Mouse (Mus musculus): Measurements from ENCODE around the gene Mettl13. TPM values are rescaled to one million over a fixed set of nuclear protein-coding genes. Genes with fewer than 3 reads are reported as not detected.

Gene Mettl13
- polyA plus RNA-seq, 1 experiment = 21.2 TPM

GRCm38 (mm10) chr1:162508211-162509005 is 39.9 kb downstream of the Mettl13 start:
- no peaks in the 10 kb centered on the region for H3K36me3 ChIP-seq (ENCODE audit: control insufficient read depth, insufficient read depth)
- no peak overlapping the region for H3K4me3 ChIP-seq (ENCODE audit: insufficient read depth, poor library complexity, severe bottlenecking)
- no peak overlapping the region for H3ac ChIP-seq (ENCODE audit: control insufficient read depth, insufficient read length, low read depth)
- no peaks in the 10 kb centered on the region for H3K27me3 ChIP-seq (ENCODE audit: control insufficient read depth, insufficient read depth, insufficient read length)
- no peaks in the 10 kb centered on the region for H3K79me2 ChIP-seq (ENCODE audit: control insufficient read depth, insufficient read depth)
- H3K79me3 ChIP-seq (ENCODE audit: low read depth) = no peaks in the 10 kb centered on the region
- TF ChIP-seq CTCF (IDR thresholded peaks at IDR 0.05; ENCODE audit: control insufficient read depth, insufficient read depth, insufficient read length) = no peak
- TF ChIP-seq MYOD1 (IDR thresholded peaks at IDR 0.05; ENCODE audit: control insufficient read depth, insufficient read length, low read depth) = no peak
- no peak for TF ChIP-seq USF1 (IDR thresholded peaks at IDR 0.05; ENCODE audit: low read depth)
- TF ChIP-seq MYOG (IDR thresholded peaks at IDR 0.05; ENCODE audit: control insufficient read depth, extremely low read depth, insufficient read length) = no peak
- no peak for TF ChIP-seq CEBPB (IDR thresholded peaks at IDR 0.05; ENCODE audit: low read depth)
- TF ChIP-seq MAX (IDR thresholded peaks at IDR 0.05) = no peak
- no peak for TF ChIP-seq FOSL1 (IDR thresholded peaks at IDR 0.05; ENCODE audit: insufficient read depth, low read length, poor library complexity, severe bottlenecking)

GRCm38 (mm10) chr1:162506516-162506915 is 41.8 kb downstream of the Mettl13 start:
- Histone ChIP-seq H3K27me3 (ENCODE audit: control insufficient read depth, insufficient read depth, insufficient read length) (no peaks in the 10 kb centered on the region), H3K79me3 (ENCODE audit: low read depth) (no peaks in the 10 kb centered on the region), H3ac (ENCODE audit: control insufficient read depth, insufficient read length, low read depth) (no peak overlapping the region), H3K79me2 (ENCODE audit: control insufficient read depth, insufficient read depth) (no peaks in the 10 kb centered on the region), H3K36me3 (ENCODE audit: control insufficient read depth, insufficient read depth) (no peaks in the 10 kb centered on the region), H3K4me3 (ENCODE audit: insufficient read depth, poor library complexity, severe bottlenecking) (no peak overlapping the region)
- TF ChIP-seq FOSL1 (IDR thresholded peaks at IDR 0.05; ENCODE audit: insufficient read depth, low read length, poor library complexity, severe bottlenecking) (no peak), USF1 (IDR thresholded peaks at IDR 0.05; ENCODE audit: low read depth) (no peak), MYOG (IDR thresholded peaks at IDR 0.05; ENCODE audit: control insufficient read depth, extremely low read depth, insufficient read length) (no peak), CTCF (IDR thresholded peaks at IDR 0.05; ENCODE audit: control insufficient read depth, insufficient read depth, insufficient read length) (no peak), MAX (IDR thresholded peaks at IDR 0.05) (no peak), MYOD1 (IDR thresholded peaks at IDR 0.05; ENCODE audit: control insufficient read depth, insufficient read length, low read depth) (no peak), CEBPB (IDR thresholded peaks at IDR 0.05; ENCODE audit: low read depth) (no peak)

GRCm38 (mm10) chr1:162505649-162506048 is 42.7 kb downstream of the Mettl13 start:
- TF ChIP-seq USF1 (IDR thresholded peaks at IDR 0.05; ENCODE audit: low read depth) (no peak), CTCF (IDR thresholded peaks at IDR 0.05; ENCODE audit: control insufficient read depth, insufficient read depth, insufficient read length) (no peak), MAX (IDR thresholded peaks at IDR 0.05) (no peak), CEBPB (IDR thresholded peaks at IDR 0.05; ENCODE audit: low read depth) (no peak), MYOD1 (IDR thresholded peaks at IDR 0.05; ENCODE audit: control insufficient read depth, insufficient read length, low read depth) (no peak), FOSL1 (IDR thresholded peaks at IDR 0.05; ENCODE audit: insufficient read depth, low read length, poor library complexity, severe bottlenecking) (no peak), MYOG (IDR thresholded peaks at IDR 0.05; ENCODE audit: control insufficient read depth, extremely low read depth, insufficient read length) (no peak)
- no peaks in the 10 kb centered on the region for H3K27me3 ChIP-seq (ENCODE audit: control insufficient read depth, insufficient read depth, insufficient read length)
- no peaks in the 10 kb centered on the region for H3K79me2 ChIP-seq (ENCODE audit: control insufficient read depth, insufficient read depth)
- H3K36me3 ChIP-seq (ENCODE audit: control insufficient read depth, insufficient read depth) = no peaks in the 10 kb centered on the region
- H3K79me3 ChIP-seq (ENCODE audit: low read depth) = no peaks in the 10 kb centered on the region
- no peak overlapping the region for H3ac ChIP-seq (ENCODE audit: control insufficient read depth, insufficient read length, low read depth)
- no peak overlapping the region for H3K4me3 ChIP-seq (ENCODE audit: insufficient read depth, poor library complexity, severe bottlenecking)

Other genes with a start within 250 kb of the Mettl13 start
- gene Dnm3, start 70.5 kb downstream of the Mettl13 start, polyA plus RNA-seq (2012; fragmentation: generic; extraction: Trizol) = 1.6 TPM
- gene Vamp4, start 22.0 kb upstream of the Mettl13 start, polyA plus RNA-seq (2012; fragmentation: generic; extraction: Trizol) = 12.3 TPM
- not detected for gene Myoc, start 90.6 kb upstream of the Mettl13 start, polyA plus RNA-seq (2012; fragmentation: generic; extraction: Trizol)
- gene Myocos, start 109.7 kb upstream of the Mettl13 start, polyA plus RNA-seq (2012; fragmentation: generic; extraction: Trizol) = not detected
- 35.2 TPM for gene Prrc2c, start 192.0 kb upstream of the Mettl13 start, polyA plus RNA-seq (2012; fragmentation: generic; extraction: Trizol)